Mouse (Mus musculus) naive thymus-derived CD4-positive, alpha-beta T cell, adult 2 months (primary cell): ENCODE measurements around the gene Tmem63c.
A peak's percentile ranks its signal among the peaks of the same experiment; 100 is the strongest.

Experiments used
- DNase-seq: peaks from one replicate; pipeline ENCODE4 v3.0.0-alpha.2; 2011; ENCODE audit warnings: low read depth

The Tmem63c gene

GRCm38 (mm10) chr12:87054873-87055272 is 33.7 kb downstream of the Tmem63c start:
- DNase-seq: no peak

GRCm38 (mm10) chr12:87057066-87057465 is 35.9 kb downstream of the Tmem63c start:
- DNase-seq: no peak

- DNase-seq: no peak
Measured at GRCm38 (mm10) chr12:87065446-87065845, 44.3 kb downstream of the Tmem63c start.

- DNase-seq: no peak
Measured at GRCm38 (mm10) chr12:87066429-87066828, 45.3 kb downstream of the Tmem63c start.

- no peak for DNase-seq
Measured at GRCm38 (mm10) chr12:87070520-87070919, 49.4 kb downstream of the Tmem63c start.

- no peak for DNase-seq
Measured at GRCm38 (mm10) chr12:87076610-87077009, 55.5 kb downstream of the Tmem63c start.

- no peak for DNase-seq
Measured at GRCm38 (mm10) chr12:87082797-87083196, 61.7 kb downstream of the Tmem63c start.

GRCm38 (mm10) chr12:87087236-87087635 is 66.1 kb downstream of the Tmem63c start:
- DNase-seq: no peak

GRCm38 (mm10) chr12:87088331-87088730 is 67.2 kb downstream of the Tmem63c start:
- peak; percentile 7 for DNase-seq

- no peak for DNase-seq
Measured at GRCm38 (mm10) chr12:87089255-87089654, 68.1 kb downstream of the Tmem63c start.

- DNase-seq: no peak
Measured at GRCm38 (mm10) chr12:87089701-87090100, 68.6 kb downstream of the Tmem63c start.

- no peak for DNase-seq
Measured at GRCm38 (mm10) chr12:87091916-87092315, 70.8 kb downstream of the Tmem63c start.

GRCm38 (mm10) chr12:87093249-87093648 is 72.1 kb downstream of the Tmem63c start:
- DNase-seq: no peak

GRCm38 (mm10) chr12:87093671-87094070 is 72.5 kb downstream of the Tmem63c start:
- no peak for DNase-seq

- DNase-seq: no peak
Measured at GRCm38 (mm10) chr12:87100331-87100730, 79.2 kb downstream of the Tmem63c start.

GRCm38 (mm10) chr12:87102165-87102631 is 81.1 kb downstream of the Tmem63c start, which contains the start of gene Ngb:
Ngb (minus strand) TSS chr12:87102539.
- no peak for DNase-seq

- DNase-seq: no peak
Measured at GRCm38 (mm10) chr12:87103471-87103870, 82.3 kb downstream of the Tmem63c start.

GRCm38 (mm10) chr12:87104796-87105195 is 83.7 kb downstream of the Tmem63c start:
- no peak for DNase-seq

GRCm38 (mm10) chr12:87107357-87107977 is 86.3 kb downstream of the Tmem63c start:
- no peak for DNase-seq

- DNase-seq: no peak
Measured at GRCm38 (mm10) chr12:87121918-87122589, 100.9 kb downstream of the Tmem63c start.

- no peak for DNase-seq
Measured at GRCm38 (mm10) chr12:87127256-87127655, 106.1 kb downstream of the Tmem63c start.

- peak; percentile 10 for DNase-seq
Measured at GRCm38 (mm10) chr12:87130224-87130623, 109.1 kb downstream of the Tmem63c start.

- no peak for DNase-seq
Measured at GRCm38 (mm10) chr12:87131181-87131580, 110.0 kb downstream of the Tmem63c start.

- peak; percentile 30 for DNase-seq
Measured at GRCm38 (mm10) chr12:87131619-87132018, 110.5 kb downstream of the Tmem63c start.
